Mouse (Mus musculus): Measurements from ENCODE around the gene Pum2.
A peak's percentile ranks its signal among the peaks of the same experiment; 100 is the strongest.

- TF ChIP-seq CTCF (IDR thresholded peaks at IDR 0.05; ENCODE audit: control insufficient read depth, insufficient read depth, low read length), result peak; percentile 71
- TF ChIP-seq POLR2A (IDR thresholded peaks at IDR 0.05; ENCODE audit: borderline replicate concordance, control insufficient read depth, low read depth, low read length), result no peak
Observed at GRCm38 (mm10) chr12:8698895-8699294, 25.0 kb downstream of the Pum2 start.

Measured in bone marrow, adult 2 months (tissue).